Mouse (Mus musculus) gastrocnemius, postnatal 14 days (tissue): ENCODE data around the gene Ift122. TPM values are rescaled to one million over a fixed set of nuclear protein-coding genes. Genes with fewer than 3 reads are reported as not detected.

Source experiments
- DNase-seq: peaks from one replicate; pipeline ENCODE4 v3.0.0; 2021; ENCODE audit warnings: mixed read lengths
- intact Hi-C: fragments of 180-260 bp; cut with DNase I; formaldehyde crosslinking; loops from one replicate; pipeline ENCODE4 v1.15.1; 2025; ENCODE audit warnings: low total_unique reads
- total RNA-seq, 2 experiments: library from RNA; stranded (reverse); gene quantifications; 2 replicates each; pipeline ENCODE4 v1.2.3; 2021

Ift122 gene
- total RNA-seq, 2 experiments from 2014 or later, result 11.0 to 19.0 TPM

DNA sequence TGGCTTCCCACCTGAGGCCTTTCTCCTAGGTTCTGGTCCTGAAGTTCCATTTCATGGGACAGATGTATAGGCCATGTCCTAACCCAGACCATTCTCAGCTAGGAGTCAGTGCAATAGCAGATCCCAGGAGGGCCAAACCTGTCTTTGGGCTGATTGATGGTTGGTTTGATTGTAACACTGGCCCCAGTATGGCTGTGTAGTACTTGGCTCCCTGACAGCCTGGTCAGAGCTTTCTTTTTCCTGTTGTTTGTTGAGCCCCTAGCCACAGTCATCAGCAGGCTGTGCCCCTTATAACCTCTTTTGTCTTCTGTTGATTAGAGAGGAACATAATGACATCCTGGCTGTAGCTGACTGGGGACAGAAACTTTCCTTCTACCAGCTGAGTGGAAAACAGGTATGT is 30.7 kb downstream of the Ift122 start:
- no peak for DNase-seq
- intact Hi-C loops, result no loop called here

DNA sequence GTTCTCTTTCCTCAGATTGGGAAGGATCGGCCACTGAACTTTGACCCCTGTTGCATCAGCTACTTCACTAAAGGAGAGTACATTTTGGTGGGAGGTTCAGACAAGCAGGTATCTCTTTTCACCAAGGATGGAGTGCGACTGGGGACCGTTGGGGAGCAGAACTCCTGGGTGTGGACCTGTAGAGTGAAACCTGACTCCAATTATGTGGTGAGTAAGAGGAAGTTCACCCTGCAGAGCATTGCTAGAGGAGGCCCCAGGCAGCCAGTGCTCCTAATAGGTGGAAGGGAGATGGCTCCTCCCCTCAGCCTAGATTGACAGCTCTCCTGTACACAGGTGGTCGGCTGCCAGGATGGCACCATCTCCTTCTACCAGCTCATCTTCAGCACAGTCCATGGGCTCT is 33.6 kb downstream of the Ift122 start:
- intact Hi-C loops, result no loop called here
- no peak for DNase-seq

DNA sequence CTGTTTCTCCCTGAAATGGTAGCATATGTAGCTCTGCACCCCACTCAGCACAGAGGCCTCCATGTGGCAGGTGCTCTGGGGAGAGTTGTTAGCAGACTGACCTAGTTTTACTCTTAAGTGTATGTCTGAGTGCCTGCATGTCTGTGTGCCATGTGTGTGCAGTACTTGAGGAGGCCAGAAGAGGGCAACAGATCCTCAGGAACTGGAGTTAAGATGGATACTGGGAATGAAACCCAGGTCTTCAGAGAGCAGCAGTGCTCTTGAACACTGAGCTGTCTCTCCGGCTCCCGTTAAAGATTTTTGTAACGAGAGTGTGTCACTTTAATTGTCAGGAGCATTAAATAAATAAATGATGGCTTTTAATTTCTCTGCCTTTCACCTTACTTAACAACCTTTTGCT is 35.0 kb downstream of the Ift122 start:
- intact Hi-C loops, result no loop called here
- no peak for DNase-seq

DNA sequence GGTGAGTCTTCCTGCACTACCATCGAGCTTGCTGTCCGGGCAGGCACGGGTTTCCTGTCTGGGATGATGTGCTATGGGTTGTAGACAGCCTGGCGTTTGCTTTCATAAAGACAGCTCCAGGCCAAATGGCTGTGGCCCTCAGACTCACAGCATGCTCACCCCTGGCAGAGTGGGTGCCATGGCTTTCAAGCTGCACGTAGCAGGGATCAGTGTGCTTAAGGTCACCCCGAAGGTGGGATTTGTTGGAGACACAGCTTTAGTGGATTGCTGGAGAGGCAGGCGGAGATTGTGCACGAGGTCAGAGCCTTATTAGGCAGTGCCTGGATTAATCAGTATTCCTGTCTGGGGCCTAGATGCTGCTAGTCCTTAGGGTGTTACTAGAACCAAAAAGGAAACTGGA is 37.3 kb downstream of the Ift122 start:
- intact Hi-C loops, result loop anchor here (10.0 kb wide), 1 partner anchor 244 kb away; no protein-coding TSS in a partner anchor
- no peak for DNase-seq

DNA sequence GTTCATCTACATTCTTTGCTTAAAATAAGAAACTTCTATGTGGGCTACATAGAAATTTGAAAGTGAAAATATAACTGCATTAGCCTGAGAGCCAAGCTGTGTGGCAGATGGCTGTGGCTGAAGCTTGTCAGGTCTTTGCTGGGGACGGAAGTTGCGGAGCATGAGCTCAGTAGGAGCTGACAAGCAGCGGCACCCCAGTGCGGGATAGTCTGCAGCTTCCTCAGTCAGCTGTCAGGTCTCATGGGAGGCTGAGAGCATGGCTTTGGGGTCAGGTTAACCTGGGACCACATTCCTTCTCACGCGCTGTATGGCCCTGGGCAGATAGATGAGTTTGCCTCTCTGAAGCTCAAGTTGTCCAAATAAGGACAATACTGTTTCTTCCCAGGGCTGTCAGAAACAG is 37.8 kb downstream of the Ift122 start:
- intact Hi-C loops, result loop anchor here (10.0 kb wide), 1 partner anchor 244 kb away; no protein-coding TSS in a partner anchor

DNA sequence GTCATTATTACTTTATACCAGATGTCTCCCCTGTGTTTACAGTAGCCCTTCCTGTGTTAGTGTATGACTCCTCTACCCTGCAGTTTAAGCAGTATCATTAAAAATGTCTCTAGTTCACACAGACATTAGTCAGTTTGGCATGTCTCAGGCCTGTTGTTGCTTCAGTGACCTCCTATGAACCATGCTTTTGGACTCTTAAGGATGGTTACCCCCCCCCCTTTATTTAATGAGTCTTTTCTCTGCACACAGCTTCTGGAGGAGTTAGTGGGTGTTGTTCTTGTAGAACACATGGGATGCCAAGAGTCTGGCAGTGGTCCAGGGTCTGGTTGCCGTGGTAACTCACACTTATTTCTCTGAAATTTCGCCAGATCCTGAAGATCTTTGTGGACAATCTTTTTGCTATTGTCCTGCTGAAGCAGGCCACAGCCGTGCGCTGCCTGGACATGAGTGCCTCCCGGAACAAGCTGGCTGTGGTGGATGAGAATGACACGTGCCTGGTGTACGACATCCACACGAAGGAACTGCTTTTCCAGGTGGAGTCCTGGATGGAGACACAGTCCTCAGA is 38.3 kb downstream of the Ift122 start:
- peak; percentile 68 for DNase-seq
- intact Hi-C loops, result loop anchor here (10.0 kb wide), 1 partner anchor 243 kb away; no protein-coding TSS in a partner anchor

More for the DNA sequence above, 37.8 kb downstream of the Ift122 start:
- no peak for DNase-seq

DNA sequence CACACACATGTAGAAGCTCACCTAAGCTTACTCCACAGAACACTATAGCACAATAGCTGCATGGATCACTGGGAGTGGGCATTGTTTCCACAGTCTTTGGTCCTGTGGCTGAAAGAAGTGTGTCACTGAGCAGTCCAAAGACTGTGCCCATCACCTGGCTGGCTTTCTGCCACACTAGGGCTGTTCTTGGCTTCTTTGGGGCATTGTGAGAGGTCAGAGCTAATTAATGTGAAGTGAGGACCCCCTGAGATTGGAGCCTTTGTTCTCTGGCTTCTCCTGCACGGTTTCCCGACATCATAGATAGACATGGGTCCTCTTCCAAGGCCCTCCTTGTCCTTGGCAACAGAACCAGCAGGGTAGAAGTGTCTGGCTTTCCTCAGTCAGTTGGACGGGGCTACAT is 39.1 kb downstream of the Ift122 start:
- intact Hi-C loops, result loop anchor here (10.0 kb wide), 1 partner anchor 242 kb away; no protein-coding TSS in a partner anchor
- no peak for DNase-seq

DNA sequence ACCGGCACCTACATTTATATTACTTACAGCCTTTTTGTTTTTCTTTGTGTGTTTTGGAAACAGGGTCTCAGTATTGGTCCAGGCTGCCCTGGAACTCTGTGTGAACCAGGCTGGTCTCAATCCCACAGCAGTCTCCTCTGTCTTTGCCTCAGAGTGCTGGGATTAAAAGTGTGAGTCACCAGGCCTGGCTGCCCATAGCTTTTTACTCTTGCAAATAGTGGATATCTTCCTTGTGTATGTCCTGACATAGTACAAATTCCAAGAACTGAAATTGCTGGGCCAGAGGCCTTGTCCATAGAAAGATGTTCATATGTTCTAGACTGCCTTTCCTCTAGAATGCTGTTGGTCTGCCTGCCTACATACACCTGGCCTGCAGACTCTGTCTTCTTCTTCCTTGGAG is 43.1 kb downstream of the Ift122 start:
- intact Hi-C loops, result loop anchor here (10.0 kb wide), 1 partner anchor 238 kb away; no protein-coding TSS in a partner anchor
- no peak for DNase-seq

DNA sequence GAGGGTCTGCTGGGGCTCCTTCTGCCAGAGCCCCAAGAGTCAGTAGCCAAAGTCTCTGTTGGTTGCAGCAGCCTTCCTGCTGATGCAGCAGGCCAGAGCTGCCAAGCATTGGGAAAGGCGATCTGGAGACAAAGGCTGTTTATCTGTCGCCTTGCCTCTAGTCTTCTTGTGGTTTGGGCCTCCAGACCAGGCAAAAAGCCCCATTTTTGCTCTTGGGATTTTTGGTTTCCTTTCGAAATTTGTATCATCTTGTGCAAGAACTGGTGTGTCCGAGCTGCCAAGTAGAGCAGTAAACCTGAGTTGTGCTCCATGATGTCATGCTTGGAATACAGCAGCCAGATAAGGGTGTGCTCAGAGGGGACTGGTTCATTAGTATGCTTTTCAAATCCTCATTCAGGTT is 43.8 kb downstream of the Ift122 start:
- DNase-seq, result peak; percentile 63
- intact Hi-C loops, result loop anchor here (10.0 kb wide), 1 partner anchor 238 kb away; no protein-coding TSS in a partner anchor

DNA sequence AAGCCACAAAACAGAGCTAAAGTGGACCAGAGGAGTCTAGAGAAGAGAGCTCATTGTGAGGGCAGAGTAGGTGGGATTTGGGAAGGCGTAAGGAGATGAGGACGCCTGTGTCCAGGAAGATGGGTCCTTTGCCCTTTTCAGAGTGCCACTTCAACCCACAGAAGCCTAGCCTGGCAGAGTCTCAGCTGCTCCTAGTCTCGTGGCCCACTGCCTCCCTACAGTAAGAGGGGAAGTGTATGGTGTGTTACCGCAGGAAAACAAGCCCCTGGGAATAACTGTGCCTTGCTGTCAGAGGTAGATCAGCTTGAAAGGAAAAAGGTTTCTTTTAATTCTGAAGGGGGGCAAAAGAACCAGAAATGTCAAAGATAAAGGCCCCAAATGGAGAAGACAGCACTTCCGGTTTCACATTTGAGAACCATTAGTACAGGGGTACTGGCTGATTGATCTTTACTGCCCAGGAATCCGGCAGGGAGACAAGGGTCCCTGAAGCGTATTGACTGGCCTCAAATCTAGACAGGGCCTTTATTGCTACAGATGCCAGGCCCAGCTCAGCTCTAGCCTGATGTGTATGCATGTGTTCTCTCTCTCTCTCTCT is 44.8 kb downstream of the Ift122 start:
- DNase-seq, result no peak
- intact Hi-C loops, result loop anchor here (10.0 kb wide), 1 partner anchor 237 kb away; no protein-coding TSS in a partner anchor

DNA sequence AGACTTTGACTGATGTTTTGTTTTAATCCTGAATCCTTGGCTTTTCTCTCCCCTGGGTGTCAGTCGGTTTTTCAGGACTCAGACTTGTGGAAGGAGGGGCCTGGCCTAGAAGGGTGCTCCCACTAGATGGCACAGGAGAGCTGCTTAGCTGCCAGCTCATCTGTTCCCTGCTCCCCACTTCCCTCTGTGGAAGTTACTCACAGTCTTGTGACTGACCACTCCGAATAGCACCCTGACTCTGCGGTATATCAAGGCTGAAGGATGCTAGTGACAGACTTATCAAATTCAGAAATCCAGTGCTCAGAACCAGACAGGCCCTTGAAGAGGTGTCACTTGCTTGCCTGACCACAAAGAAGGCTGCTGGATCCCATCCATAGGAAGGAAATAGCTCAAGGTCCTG is 47.8 kb downstream of the Ift122 start:
- peak; percentile 80 for DNase-seq
- intact Hi-C loops, result loop anchor here (5.0 kb wide), 2 partner anchors 71 to 106 kb away; no protein-coding TSS in a partner anchor

DNA sequence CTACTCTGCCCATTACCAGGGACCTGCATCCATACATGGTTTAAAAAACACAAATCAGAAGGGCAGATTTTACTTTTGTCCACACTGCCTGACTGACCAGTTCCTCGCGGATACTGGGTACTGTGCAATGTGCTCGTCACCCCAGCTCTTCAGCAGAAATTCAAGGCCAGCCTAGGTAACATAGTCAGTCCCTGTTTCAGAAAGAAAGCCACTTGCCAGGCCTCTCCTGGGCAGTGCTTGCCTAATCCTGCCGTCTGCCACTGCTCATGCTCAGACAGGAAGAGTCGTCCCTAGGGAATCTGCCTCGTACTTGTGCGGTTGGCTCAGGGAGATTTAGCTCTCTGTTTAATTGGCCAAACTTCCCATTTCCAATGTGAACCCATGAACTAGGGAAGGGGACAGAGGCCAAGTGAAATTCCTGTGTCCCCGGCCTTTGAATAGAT is 48.2 kb downstream of the Ift122 start:
- peak; percentile 44 for DNase-seq
- intact Hi-C loops, result loop anchor here (5.0 kb wide), 2 partner anchors 71 to 106 kb away; no protein-coding TSS in a partner anchor

DNA sequence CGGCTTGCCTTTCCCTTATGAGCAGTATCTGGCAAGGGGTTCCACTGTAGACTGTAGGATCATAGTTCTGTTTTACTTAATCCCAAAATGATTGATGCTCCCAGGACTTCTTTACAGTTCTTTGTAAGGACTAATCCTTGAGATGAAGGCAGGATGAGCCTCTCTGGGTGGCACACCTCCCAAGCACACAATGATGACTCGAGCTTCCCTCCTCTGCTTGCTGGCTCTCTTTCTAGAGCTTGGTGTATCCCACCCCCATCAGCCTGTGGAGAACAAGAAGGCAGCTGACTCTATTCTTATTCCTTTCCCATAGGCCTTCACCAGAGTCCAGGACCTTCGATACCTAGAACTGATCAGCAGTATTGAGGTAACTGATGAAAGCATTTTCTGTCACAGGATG is 49.3 kb downstream of the Ift122 start:
- DNase-seq, result no peak
- intact Hi-C loops, result loop anchor here (5.0 kb wide), 2 partner anchors 70 to 105 kb away; no protein-coding TSS in a partner anchor

DNA sequence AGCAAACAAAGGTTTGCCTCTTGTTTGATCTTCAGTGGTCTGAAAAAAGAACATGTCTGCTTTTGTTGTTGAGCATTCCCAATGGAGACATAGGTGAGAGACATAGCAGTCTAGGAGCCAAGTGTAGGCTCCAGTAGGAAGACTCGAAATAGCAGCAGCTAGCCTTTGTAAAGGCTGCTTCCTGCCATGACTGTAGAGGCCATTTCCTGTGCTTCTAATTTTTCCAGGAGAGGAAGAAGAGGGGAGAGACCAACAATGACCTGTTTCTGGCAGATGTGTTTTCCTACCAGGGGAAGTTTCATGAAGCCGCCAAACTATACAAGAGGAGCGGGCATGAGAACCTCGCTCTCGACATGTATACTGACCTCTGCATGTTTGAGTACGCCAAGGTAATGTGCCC is 52.3 kb downstream of the Ift122 start:
- intact Hi-C loops, result no loop called here
- DNase-seq, result no peak

DNA sequence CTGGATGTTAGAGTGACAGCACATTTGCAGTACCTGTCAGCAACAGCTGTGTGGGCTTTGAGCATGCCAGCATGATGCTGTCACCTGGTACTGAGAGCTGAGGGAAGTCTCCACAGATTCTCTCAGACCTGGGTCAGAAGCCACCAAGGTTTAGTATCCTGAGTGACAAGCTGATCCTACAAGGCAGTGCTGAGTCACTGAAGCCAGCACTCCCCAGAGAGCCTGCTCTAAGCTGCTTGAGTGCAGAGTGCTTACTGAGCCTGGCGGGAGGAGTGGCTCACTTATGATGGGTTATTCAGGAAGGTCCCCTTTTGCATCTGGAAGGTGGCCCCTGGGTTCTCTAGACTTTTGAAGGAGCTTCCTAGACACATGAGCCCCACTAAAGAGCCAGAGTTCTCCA is 53.2 kb downstream of the Ift122 start:
- intact Hi-C loops, result no loop called here
- no peak for DNase-seq

DNA sequence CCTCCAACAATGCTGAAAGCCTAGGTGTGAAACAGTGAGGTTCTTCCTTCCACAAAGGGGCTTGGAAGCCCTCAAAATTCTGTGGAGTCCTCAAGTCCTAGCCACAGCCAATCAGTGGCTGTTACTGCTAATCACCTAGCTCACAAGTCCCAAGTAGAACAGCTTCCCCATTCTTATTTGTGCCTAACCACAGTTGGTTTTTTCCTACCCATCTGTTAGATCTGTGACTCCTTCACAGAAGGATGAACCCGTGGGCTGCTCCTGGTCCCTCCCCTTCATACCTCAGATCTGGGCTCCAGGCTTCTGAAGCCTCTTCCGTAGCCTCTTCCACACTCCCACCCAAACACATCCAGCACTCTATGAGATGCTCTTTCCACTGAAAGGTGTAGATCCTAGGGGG is 53.6 kb downstream of the Ift122 start:
- intact Hi-C loops, result no loop called here
- no peak for DNase-seq

DNA sequence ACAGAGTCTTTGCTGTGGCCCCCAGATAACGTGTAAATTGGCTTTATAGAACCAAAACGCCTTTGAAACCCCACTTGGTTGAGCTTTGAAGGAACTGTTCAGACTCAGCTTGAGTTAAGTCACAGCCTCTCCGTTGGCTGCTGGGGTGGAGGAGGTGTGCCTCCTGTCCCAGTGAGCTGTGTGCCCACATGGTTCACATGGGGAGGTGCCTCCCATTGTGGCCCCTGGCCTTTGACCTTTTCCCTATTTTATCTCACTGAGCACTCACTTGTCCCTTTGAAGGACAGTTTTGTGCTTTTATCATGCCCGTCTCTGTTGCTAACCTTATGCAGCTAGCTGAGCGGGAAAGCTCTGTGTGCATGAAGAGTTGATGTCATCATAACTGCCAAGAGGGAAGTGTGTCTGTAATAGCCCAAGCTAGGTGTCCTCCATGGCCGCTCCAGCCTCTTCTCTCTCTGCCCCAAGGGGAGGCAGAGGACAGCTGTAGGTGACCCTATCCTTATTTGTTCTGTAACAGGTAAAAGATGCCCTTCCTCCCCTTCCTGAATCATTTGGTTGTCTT is 55.2 kb downstream of the Ift122 start:
- intact Hi-C loops, result no loop called here
- no peak for DNase-seq

DNA sequence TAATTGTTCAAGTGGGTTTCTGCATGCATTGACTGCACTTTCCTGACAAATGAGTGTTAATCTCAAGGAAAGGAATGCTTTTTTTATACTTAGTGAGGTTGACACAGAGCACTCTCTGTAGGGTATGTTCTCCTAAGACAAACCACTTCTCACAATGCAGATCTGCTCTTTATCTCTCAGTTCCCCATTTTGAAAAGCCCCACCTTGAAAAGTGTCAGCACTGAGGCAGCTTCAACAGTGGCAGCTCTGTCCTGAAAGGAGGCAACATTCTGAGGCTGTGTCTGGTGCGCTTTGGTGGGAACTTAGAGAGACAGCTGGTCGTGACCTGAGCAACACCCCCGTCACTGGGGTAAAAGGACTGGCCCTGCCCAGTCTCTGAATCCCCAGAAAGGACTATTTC is 55.8 kb downstream of the Ift122 start:
- no peak for DNase-seq
- intact Hi-C loops, result no loop called here

DNA sequence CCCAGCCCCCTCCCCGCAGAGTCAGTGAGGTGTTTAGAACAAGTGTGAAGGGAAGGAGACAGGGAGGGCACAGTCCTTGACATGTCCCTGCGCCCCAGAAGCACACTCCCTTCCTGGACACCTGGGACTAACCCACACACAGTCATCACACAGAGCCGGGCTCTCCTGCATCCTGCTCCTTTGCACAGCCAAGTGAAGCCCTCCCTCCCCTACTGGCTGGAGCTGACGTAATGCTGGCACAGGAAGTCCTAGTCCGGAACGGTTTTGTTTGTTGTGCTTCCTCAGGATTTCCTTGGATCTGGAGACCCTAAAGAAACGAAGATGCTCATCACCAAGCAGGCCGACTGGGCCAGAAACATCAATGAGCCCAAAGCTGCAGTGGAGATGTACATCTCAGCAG is 56.7 kb downstream of the Ift122 start:
- DNase-seq, result peak; percentile 55
- intact Hi-C loops, result no loop called here

DNA sequence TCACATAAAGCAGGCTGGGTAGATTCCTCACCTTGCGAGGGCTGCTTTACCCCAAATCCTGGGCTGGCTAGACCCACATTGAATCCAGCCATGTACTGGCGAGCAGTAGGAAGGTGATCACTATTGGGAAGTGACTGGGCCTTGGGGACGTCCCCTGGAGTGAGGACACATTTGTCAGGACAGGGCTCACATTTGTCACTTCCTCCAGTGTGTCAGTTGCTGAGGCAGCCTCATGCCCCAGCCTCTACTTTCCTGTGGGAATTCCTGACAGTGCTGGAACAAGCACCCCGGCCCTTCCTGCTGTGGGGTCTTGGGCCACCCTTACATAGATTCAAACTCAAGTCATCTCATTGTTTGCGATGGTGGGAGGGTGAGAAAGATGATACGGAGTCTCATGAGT is 58.5 kb downstream of the Ift122 start:
- intact Hi-C loops, result no loop called here

DNA sequence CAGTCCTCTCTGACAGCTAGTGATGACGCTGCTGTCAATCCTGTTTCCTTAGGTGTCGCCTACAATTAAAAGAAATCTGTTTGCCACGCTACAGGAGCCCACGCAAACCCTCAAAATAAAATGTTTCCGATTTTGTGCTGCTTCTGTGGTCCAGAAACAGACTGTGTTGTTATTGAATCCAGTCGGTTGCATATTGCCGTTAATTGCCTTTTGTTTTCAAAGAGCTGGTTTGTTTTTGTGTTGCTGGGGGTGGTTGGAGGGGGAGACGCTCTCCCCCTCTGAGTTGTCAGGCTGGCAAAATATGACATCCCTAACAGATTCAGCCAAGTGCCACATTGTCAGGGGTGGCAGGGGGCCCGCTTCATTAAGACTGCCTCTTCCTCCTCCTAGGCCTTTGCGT is 60.2 kb downstream of the Ift122 start:
- no peak for DNase-seq
- intact Hi-C loops, result no loop called here

More for the DNA sequence above, 58.5 kb downstream of the Ift122 start:
- no peak for DNase-seq
